Mouse (Mus musculus): ENCODE results near the gene Mvp.

Mvp gene

DNA sequence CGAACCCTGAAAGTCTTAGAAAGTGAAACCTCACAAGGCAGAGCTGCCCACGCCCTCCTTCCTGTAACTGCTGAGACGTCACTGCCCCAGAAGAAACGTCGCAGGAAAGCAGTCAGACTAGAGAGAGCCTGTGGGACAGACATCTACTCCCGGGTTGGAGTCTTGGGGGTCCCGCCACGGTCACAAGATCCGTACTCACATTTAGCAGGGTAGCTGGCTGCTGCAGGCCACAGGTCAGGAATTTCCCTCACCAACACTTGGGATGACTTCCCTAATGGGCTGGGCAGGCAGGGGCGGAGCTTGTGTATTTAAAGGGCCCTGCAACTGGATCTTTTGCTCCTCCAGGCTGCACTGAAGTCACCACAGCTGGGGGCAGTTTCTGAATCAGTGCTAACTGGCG is at the start of gene Mvp:
TSS of gene Mvp (minus strand) at position 302 of the 400 bp plus-strand sequence.
- in situ Hi-C loops (cut with MboI, MseI), result loop anchor here (25.0 kb wide), 1 partner anchor 827 kb away; no protein-coding TSS in a partner anchor

DNA sequence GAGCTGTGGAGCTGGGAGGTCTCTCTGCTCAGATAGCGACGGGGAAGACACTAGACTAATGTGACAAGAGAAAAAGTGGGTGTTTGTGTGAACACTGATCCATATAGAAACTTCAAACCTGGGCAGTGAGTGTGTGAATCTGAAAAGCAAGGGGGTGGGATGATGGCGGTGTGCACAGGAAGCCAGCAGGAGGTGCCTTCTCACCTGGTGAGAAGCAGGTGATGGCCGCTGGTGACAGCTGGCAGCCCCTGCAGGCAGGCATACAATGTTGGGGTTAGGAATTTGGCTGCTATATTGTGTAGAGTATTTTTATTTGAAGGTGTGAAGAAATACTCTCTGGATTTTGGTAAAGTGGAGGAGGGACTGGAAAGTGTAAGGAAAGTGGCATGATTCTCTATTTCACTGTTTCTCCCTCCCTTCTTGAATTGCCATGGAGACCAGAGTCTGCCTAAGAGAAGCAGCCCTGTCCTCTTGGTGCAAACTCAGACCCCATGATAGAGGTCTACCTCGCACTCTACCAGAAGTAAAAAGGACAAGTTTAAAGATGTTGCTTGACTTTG is 40.7 kb upstream of the Mvp start:
- in situ Hi-C loops (cut with MboI, MseI), result no loop called here

DNA sequence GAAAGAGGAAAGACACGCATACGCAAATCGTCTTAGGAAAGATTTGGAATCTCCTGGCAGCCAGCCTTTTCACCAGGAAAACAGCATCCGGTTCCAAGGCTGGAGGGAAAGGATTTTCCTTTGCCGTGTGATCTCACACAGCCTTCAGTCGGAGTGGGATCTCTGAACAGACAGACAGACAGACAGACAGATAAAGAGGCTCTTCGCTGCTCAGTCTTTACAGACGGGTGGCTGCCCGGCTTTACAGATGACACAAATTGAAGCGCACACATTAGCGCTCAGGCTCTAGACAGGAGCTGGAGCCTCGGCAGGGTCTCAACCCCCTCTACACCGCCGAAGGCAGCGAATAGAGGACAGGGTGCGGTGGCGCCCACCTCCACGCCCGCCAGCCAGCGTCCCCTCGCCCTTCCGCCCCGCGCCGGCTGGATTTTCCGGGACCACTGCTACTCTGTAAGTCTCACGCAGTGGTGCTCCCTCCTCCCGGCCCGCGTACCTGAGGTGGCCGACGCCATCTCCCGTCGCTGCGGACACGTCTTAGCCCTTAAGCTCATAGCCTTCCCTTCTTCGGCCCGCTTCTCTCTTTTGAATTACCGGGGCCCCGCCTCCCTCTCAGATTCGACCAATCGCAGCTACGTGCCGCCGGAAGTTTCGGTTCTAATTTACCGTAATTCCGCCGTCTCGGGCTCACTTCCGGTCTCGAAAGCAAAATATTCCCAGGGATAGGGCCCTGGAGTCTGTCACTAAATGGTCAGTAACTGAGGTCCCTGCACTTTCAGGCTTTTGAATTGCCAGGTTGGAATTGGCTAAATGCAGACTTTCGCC is 27.6 kb upstream of the Mvp start, which contains the start of gene Kif22:
TSS of gene Kif22 (minus strand) at position 621 of the 822 bp plus-strand sequence.
- in situ Hi-C loops (cut with MboI, MseI), result no loop called here

DNA sequence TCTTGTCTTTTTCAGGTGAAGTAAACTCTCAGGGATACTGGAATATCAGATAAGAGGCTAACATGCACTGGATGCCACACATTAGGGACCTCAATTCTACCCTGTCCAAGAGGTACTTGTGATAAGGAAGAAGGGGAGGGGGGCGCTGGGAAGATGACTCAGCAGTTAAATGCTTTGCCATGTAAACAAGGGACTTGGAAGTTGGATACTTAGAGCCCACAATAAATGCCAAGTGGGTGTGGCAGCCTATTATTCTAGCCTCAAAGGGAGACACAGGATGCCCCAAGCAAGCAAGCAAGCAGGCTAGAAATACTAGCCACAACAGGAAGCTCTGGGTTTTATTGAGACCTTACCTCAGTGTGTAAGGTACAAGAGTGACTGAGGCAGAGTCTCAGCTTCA is 16.8 kb upstream of the Mvp start:
- in situ Hi-C loops (cut with MboI, MseI), result no loop called here

- in situ Hi-C loops (cut with MboI, MseI), result no loop called here
Observed at GRCm38 (mm10) chr7:127030172-127030571, 15.8 kb upstream of the Mvp start.

- in situ Hi-C loops (cut with MboI, MseI), result no loop called here
Observed at GRCm38 (mm10) chr7:127027885-127028284, 13.5 kb upstream of the Mvp start.

DNA sequence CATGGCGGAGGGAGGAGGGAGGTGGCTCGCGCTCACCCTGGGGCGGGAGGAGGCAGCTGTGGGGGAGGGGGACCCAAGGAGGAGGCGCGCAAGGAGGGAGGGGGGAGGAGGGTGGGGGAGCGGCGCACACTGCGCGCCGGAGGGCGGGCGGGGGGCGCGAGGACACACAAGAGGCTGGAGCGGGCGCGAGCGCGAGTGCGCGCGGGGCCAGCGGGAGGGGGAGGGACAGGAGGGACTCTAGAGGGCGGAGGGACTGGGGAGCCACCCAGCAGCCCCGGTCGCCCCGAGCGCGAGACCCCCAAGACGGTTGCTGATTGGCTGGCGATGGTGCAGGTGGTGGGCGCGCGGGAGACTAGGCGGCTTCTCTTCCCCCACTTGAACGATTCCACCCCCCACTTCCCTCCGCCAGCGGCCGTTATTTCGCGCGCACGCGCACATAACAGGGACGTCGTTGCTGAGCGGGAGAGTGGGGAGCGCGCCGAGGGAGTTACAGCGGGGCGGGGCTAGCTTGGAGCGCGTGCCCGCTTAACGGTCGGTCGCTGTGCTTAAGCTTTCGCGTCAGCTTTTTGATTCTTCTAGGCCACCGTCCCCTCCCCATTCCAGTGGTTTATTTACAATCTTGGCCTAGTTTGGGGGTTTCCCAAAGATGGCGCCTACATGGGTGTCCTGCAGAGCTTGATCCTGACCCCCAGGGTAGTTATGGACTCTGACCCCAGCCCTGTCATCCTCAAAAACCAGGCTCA is 12.7 kb upstream of the Mvp start, which contains the start of gene Maz:
TSS of gene Maz (minus strand) at position 54 of the 743 bp plus-strand sequence.
- in situ Hi-C loops (cut with MboI, MseI), result no loop called here

DNA sequence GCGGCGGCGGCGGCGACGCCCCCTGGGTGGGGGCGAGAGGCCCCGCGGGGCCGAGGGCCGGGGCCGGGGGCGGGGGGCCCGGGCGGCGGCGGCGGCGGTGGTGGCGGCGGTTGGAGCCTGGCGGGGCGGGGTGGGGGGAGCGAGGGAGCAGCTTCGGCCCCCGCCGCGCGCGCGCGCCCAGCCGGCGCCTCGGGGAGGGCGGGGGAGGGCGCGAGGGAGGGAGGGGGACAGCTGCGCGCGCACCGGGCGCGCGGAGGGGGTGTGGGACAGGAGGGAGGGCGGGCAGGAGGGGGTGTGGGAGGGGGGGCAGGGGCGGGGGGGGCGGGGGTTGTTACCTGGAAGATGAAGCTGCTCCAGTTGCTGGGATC is 12.2 kb upstream of the Mvp start:
- in situ Hi-C loops (cut with MboI, MseI), result no loop called here

DNA sequence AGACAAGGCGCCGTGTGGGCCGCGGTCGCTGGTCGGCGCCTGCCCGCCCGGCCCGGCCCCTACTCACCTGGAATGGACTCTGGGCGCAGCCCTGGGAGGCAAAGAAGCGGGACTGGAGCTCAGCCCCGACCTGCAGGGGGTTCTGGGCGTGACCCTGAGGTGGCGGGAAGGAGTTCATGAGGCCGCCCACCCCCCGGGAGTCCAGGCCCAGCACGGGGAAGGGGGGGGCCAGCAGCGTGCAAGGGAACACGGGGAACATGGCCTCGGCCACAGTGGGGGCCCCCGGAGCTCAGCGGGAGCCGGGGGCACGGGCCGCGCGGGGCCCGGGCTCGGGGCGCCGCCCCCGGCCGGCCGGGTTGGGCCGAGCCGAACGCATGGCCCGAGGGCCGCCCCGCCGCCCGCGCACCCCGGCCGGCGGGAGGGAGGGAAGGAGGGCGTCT is 11.8 kb upstream of the Mvp start:
- in situ Hi-C loops (cut with MboI, MseI), result no loop called here

DNA sequence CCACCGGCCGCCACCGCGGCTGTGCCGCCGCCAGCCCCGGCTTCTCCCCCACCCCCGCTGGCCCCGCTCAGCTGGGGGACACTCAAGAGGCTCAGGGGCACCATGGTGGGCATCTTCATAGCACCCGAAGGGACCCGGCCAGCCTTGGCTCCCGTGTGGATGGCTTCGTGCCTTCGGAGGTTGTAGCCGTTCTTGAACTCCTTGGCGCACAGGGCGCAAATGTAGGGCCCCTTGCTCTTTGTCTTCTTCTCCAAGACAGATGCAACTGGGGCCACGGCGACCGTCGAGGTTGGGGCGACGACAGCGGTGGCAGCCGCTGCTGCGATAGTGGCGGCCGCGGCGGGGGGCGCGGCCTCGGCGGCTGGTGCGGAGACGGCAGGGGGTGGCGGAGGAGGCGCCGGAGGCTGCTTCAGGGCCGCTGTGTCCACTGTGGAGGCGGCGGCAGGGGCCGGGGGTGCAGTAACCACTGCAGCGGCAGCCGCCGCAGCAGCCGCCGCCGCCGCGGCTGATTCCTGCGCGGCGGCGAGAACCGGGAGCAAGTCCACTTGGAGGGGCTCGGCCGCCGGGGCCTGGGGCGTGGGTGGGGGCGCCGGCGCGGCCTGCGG is 11.2 kb upstream of the Mvp start:
- in situ Hi-C loops (cut with MboI, MseI), result no loop called here

DNA sequence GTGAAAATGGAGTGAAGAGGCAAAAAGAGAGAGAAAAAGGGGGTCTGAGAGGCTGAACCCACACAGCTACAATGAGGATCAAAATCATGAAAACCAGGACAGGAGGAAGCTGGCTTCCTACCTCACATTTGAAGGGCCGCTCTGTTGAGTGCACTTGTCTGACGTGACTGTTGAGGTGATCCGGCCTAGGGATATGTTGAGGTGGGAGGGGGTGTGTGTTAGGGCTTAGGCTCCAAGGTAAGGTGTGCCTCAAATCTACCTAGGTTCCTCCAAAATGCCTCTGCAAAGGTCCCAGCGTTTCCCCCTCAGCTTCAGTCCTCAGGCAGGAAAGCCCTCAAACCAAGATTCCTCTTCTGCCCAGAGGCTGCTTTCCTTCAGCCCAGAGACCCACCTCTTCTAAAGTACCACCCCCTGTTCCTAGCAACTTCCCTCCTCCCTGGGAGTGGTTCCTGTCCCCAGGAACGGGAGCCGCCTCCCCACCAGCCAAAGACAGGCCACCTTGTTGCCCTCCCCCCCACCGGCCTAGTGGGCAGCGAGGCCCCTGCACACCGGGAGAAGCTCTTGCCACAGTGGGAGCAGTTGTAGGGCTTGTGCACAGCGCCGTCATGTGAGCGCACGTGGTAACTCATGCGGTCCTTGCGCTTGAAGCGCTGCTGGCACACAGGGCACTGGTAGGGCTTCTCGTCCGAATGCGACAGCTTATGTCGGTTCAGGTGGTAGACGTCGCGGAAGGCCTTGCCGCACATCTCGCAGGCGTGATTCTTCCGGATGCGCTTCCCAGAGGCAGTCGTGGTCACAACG is 10.5 kb upstream of the Mvp start:
- in situ Hi-C loops (cut with MboI, MseI), result loop anchor here (5.0 to 25.0 kb wide), 2 partner anchors 67 to 838 kb away; partner anchors contain the start of gene AI467606

- in situ Hi-C loops (cut with MboI, MseI), result loop anchor here (5.0 to 25.0 kb wide), 2 partner anchors 68 to 837 kb away; partner anchors contain the start of gene AI467606
Observed at GRCm38 (mm10) chr7:127023896-127024690, 9.7 kb upstream of the Mvp start.

GRCm38 (mm10) chr7:127023272-127023691 is 8.9 kb upstream of the Mvp start:
- in situ Hi-C loops (cut with MboI, MseI), result loop anchor here (5.0 to 25.0 kb wide), 2 partner anchors 69 to 836 kb away; partner anchors contain the start of gene AI467606

GRCm38 (mm10) chr7:127022528-127023271 is 8.3 kb upstream of the Mvp start:
- in situ Hi-C loops (cut with MboI, MseI), result loop anchor here (5.0 to 25.0 kb wide), 2 partner anchors 70 to 835 kb away; partner anchors contain the start of gene AI467606

DNA sequence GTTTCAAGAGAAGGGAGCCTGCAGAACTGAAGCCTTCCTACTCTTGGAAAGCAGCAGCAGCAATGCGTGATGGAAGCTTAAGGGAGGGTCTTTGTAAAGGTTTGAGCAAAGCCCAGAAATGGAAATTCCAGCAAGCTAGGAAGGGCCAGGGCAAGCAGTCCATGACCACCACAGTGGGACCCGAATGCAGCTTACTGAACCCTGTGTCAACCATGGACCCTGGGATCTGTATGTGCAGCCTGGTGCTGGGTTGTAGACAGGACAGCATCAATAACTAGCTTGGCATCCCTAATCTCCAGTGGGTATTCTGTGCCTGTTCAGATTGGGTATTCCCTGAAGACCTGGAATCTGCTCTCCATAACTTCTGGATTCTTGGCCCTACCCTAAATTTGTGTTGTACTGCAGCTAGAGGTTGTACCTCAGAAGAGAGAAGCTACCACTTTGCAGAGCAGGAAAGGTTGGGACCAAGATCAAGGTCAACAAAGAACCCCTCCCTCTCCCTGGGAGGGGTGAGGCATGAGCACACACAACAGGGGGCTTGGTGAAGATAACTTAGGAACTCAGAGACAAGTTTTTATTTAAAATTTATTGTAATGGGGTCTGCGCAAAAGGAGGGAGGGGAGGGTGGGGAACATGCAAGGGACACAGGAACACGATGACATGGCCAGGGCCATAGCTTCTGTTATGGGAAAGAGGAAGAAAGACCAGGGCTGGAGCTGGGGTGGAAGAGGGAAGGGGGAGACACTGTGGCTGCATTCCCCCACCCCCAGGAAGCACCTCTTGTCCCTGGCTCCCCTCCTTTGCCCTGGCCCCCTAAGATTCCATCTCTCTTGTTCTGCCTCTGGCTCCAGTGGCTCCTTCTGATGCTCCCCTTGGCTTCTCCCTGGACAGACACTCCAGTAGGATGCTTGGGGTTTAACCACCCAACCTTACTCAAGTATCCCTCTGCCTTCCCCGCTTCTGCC is 7.4 kb upstream of the Mvp start:
- in situ Hi-C loops (cut with MboI, MseI), result loop anchor here (5.0 to 25.0 kb wide), 2 partner anchors 70 to 835 kb away; partner anchors contain the start of gene AI467606

DNA sequence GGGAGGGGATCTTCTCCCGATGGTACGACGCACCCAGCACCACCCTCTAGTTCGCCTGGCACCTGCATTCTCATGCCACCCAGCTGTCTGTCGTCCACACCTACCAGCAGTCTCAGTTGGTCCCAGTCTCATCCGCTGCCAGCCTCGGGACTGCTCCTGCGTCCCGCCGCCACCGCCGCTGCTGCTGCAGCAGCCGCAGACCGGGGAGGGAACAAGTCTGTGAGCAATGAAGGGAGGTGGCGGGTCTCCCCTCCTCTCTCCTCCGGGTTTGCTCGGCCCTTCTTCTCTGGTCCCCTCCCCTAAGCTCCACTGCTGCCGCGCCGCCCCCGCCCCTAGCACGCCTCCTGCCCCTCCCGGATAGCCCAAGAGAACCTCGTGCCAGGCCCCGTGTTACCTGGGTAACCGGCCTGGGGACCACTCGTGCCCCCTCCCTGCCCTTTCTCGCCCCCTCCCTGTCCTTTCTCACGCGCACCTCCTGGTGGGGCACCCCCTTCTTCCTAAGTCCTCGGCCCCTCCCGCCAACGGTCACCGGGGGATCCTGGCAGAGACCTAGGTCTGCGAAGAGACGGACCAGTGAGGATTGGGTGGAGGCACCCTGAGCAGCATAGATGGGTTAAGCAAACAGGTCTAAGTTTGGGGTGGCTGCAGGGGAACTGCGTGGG is 6.6 kb upstream of the Mvp start, which contains the start of the genes Gm42742 and Prrt2:
TSS of gene Gm42742 (minus strand) at position 197 of the 662 bp plus-strand sequence.
TSS of gene Prrt2 (minus strand) at position 311 of the 662 bp plus-strand sequence.
- in situ Hi-C loops (cut with MboI, MseI), result loop anchor here (5.0 to 25.0 kb wide), 2 partner anchors 71 to 834 kb away; partner anchors contain the start of gene AI467606

DNA sequence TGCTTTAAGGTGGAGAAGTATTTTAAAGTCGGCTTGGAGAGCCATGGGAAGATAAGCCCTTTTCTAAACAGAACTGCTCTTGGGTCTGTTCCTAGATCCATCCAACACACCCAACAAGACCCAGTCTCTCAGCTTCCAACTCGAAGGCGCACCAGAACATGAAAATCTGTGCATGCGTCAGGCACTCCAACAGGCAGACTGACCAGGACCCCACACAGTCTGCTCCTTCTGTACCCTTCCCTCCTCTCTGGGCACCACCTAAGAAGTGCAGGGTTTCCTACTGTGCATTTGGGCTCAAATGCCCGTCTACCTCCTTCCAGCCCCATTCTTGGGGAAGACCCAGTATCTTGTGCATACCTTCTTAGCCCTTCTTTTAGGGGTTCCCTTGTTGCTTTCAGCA is 6.1 kb upstream of the Mvp start:
- in situ Hi-C loops (cut with MboI, MseI), result loop anchor here (5.0 to 25.0 kb wide), 2 partner anchors 72 to 833 kb away; partner anchors contain the start of gene AI467606
